Mouse (Mus musculus): ENCODE results near the gene Uba52. TPM values are rescaled to one million over a fixed set of nuclear protein-coding genes. Genes with fewer than 3 reads are reported as not detected.

Gene Uba52
- polyA plus RNA-seq (2016; fragmentation: Nextera tagmentation; extraction: Ambion mirVana) = 908 and 951 TPM in 2 replicates

DNA sequence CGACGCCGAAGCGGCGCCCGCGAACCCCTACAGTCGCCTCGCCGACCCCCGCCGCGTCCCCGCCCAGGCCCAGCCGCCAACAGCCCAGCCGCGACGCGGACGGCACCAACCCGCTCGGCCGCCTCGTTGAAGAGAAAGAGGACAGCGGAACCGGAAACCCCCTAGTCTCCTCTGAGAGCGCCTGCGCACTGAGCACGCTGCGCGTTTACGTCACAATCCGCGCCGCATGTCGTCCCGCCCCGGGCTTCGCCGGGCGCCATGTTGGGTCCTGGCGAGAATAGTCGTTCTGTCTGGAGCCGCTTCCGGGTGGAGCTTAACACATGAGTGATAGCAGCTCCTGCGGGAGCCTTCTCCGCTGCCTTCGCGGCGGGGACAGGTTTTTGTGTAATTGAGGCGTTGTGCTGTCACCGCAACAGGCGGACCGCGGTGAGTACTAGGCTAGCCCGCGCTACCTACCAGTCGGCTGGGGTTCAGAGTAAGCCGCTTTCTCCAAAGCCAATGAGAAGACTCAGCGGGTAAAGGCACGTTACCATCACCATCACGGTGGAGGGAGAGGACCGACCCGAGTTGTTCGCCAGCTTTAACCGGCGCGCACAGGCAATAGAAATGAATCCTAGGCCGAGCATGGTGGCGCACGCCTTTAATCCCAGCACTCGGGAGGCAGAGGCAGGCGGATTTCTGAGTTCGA lies at the start of gene Uba52:
Gene Uba52 (minus strand): TSS at position 574 of the 688 bp plus-strand sequence.
- 1% methylated on average over 74 of the region's 74 CpGs for WGBS
- Histone ChIP-seq H3K4me3 (peak within 1 kb of the TSS; percentile 94), H3K27ac (replicated peaks) (peak within 1 kb of the TSS; percentile 96), H3K27me3 (replicated peaks; ENCODE audit: low read depth, poor library complexity, severe bottlenecking) (no peaks in the 10 kb centered on the region), H3K9me3 (no peaks in the 10 kb centered on the region), H3K4me1 (peaks cover 45% of the 10 kb centered on the region), H3K36me3 (replicated peaks) (peaks cover 62% of the 10 kb centered on the region)
- DNase-seq (ENCODE audit: low spot score) = peak; percentile 98

DNA sequence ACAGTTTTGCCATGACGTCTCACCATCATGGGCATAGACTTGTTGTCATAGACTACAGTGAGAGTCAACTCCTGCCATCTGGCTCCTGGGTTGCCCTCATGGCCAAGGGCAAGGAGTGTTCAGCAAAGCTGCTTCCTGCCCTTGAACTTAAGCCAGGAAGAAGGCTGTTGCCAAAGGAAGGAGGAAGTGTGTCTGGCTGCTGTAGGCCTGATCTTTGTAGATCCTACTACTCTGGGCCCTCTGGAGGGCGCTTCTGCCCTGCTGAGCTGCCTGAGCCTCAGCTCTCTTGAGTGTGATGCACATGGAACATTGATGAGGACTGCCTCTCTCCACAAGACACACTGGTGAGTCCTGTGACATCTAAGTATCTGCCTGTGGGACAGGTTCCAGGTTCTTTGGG lies 49.5 kb upstream of the Uba52 start:
- Histone ChIP-seq H3K4me3 (no peak overlapping the region), H3K27me3 (replicated peaks; ENCODE audit: low read depth, poor library complexity, severe bottlenecking) (no peaks in the 10 kb centered on the region), H3K27ac (replicated peaks) (no peak overlapping the region), H3K9me3 (no peaks in the 10 kb centered on the region), H3K4me1 (peaks cover 21% of the 10 kb centered on the region), H3K36me3 (replicated peaks) (peaks cover 5% of the 10 kb centered on the region)
- no peak for DNase-seq (ENCODE audit: low spot score)
- WGBS = 85% methylated on average over 2 of the region's 2 CpGs

DNA sequence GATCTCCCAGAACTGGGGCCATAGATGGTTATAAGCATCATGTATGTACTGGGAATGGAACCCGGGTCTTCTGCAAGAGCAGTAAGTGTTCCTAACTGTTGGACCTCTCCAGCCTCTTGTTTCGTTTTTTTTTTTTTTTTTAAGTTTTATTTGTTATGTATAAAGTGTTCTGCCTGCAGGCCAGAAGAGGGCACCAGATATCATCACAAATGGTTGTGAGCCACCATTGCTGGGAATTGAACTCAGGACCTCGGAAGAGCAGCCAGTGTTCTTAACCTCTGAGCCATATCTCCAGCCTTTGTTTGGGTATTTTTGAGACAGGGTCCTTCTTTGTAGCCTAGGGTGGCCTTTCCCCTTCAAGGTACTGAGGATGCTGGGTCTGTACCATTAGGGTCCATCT lies 48.4 kb upstream of the Uba52 start:
- Histone ChIP-seq H3K36me3 (replicated peaks) (peaks cover 5% of the 10 kb centered on the region), H3K27me3 (replicated peaks; ENCODE audit: low read depth, poor library complexity, severe bottlenecking) (no peaks in the 10 kb centered on the region), H3K27ac (replicated peaks) (no peak overlapping the region), H3K4me3 (no peak overlapping the region), H3K4me1 (peaks cover 17% of the 10 kb centered on the region), H3K9me3 (no peaks in the 10 kb centered on the region)
- WGBS = 73% methylated on average over 3 of the region's 3 CpGs
- DNase-seq (ENCODE audit: low spot score) = no peak

GRCm38 (mm10) chr8:70558334-70558733 lies 47.7 kb upstream of the Uba52 start:
- peaks cover 17% of the 10 kb centered on the region for H3K4me1 ChIP-seq
- H3K9me3 ChIP-seq = no peaks in the 10 kb centered on the region
- WGBS = 76% methylated on average over 4 of the region's 4 CpGs
- H3K27ac ChIP-seq (replicated peaks) = no peak overlapping the region
- no peaks in the 10 kb centered on the region for H3K27me3 ChIP-seq (replicated peaks; ENCODE audit: low read depth, poor library complexity, severe bottlenecking)
- no peak overlapping the region for H3K4me3 ChIP-seq
- H3K36me3 ChIP-seq (replicated peaks) = peaks cover 5% of the 10 kb centered on the region
- no peak for DNase-seq (ENCODE audit: low spot score)

DNA sequence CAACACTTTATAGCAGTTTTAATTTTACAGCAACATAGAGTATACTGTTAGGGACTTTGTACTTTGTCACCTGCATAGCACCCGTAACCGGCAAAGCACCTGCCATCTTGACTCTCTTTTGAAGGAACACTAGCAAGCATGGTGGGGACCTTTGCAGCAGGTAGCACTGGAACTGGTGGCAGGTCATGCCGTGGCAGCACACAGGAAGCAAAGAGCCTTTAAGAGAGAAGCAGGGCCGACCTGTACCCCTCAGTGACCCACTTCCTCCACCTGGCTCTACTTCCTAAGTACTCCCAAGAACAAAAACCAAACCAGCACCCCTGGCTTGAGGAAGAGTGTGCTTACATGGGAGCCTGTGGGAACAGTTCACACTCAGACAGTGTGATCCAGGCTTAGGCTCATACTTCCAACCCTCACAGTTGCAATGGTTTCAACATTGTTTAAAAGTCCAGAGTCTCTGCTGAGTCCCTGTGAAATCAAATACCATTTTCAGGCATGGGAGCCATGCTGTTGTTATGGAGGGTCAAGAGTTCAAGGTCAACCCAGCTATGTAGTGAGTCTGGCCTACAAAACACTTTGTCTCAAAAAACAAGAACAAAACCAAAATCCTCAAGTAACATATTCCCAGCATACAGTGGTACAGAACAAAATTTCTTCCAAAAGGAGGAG lies 44.6 kb upstream of the Uba52 start:
- Histone ChIP-seq H3K27me3 (replicated peaks; ENCODE audit: low read depth, poor library complexity, severe bottlenecking) (no peaks in the 10 kb centered on the region), H3K27ac (replicated peaks) (no peak overlapping the region), H3K4me3 (no peak overlapping the region), H3K4me1 (peaks cover 17% of the 10 kb centered on the region; the same call in 1 of the 2 replicates), H3K36me3 (replicated peaks) (peaks cover 5% of the 10 kb centered on the region), H3K9me3 (no peaks in the 10 kb centered on the region)
- WGBS = 88% methylated on average over 4 of the region's 4 CpGs
- DNase-seq (ENCODE audit: low spot score) = no peak

DNA sequence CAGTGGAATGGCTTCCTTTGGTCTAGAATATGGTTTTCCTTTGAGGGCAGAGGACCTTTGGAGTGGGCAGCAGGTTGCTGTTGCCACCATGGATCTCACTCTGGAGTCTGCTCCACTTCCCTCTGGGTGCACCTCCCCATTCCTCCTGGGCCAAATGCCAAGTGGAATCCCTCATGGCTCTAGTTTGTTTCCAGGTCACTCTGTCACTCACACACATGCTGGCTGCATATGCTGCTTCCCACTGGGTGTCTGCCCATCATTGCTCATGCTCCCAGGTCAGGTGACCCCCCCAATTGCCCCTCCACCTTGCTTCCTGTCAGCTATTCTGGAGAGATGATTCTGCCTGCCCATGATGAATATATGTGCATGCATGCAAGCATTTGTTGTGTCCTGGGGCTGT lies 43.1 kb upstream of the Uba52 start:
- no peak for DNase-seq (ENCODE audit: low spot score)

DNA sequence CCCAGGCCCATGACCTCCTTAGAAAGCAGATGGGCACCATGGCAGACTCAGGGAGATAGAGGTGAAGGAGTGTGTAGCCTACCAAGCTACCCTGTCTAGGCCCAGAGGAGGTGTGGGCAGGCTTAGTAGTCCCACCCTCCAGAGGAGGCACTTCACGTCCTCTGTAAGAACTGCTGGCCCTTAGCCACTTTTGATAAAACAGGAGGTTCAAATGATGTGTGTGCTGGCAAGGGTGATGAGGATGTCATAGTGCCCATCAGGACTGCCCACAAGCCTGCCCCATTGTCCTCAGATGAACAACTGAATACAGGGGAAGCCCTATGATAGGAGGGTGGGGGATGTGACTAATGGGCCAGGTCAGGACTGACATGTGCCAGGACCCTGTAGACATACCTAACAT lies 42.2 kb upstream of the Uba52 start:
- DNase-seq (ENCODE audit: low spot score) = no peak

More for the DNA sequence above, 43.1 kb upstream of the Uba52 start:
- Histone ChIP-seq H3K4me1 (peaks cover 17% of the 10 kb centered on the region; the same call in 1 of the 2 replicates), H3K27ac (replicated peaks) (no peak overlapping the region), H3K4me3 (no peak overlapping the region), H3K36me3 (replicated peaks) (peaks cover 5% of the 10 kb centered on the region), H3K9me3 (no peaks in the 10 kb centered on the region), H3K27me3 (replicated peaks; ENCODE audit: low read depth, poor library complexity, severe bottlenecking) (no peaks in the 10 kb centered on the region)

DNA sequence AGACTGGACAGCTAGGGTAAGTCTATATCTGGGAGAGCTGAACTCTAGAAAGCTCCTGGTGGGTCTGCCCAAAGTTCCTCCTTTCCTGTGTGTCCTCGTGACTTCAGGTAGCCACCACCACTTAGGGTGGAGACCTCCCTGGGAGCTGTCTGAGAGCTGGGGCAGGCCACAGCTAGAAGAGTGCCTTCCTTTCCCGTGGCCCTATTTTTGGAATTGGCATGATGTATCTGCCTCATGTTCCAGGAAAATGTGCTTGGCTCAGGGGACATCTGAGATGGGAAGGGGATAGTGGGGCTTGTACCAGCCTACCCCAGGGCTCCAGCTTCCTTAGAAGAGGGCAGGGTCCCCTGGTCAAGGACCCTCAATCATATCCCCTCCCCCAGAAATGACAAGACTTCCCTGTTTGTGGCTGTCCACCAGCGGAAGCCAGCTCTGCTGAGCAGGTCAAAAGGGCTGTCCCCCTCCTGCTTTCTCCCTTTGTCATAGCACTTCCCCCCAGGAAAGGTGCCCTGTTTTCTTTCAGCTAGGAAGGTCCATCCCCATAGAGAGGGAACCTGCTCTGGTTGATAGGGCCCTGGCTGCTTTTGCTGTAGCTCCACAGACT lies 41.1 kb upstream of the Uba52 start:
- Histone ChIP-seq H3K4me1 (peaks cover 17% of the 10 kb centered on the region; the same call in 1 of the 2 replicates), H3K27me3 (replicated peaks; ENCODE audit: low read depth, poor library complexity, severe bottlenecking) (no peaks in the 10 kb centered on the region), H3K36me3 (replicated peaks) (peaks cover 5% of the 10 kb centered on the region), H3K27ac (replicated peaks) (no peak overlapping the region), H3K4me3 (no peak overlapping the region), H3K9me3 (no peaks in the 10 kb centered on the region)
- 63% methylated on average over 3 of the region's 3 CpGs for WGBS
- DNase-seq (ENCODE audit: low spot score) = no peak

More for the DNA sequence above, 42.2 kb upstream of the Uba52 start:
- Histone ChIP-seq H3K4me1 (peaks cover 17% of the 10 kb centered on the region; the same call in 1 of the 2 replicates), H3K4me3 (no peak overlapping the region), H3K36me3 (replicated peaks) (peaks cover 5% of the 10 kb centered on the region), H3K9me3 (no peaks in the 10 kb centered on the region), H3K27ac (replicated peaks) (no peak overlapping the region), H3K27me3 (replicated peaks; ENCODE audit: low read depth, poor library complexity, severe bottlenecking) (no peaks in the 10 kb centered on the region)
- 67% methylated on average over 1 of the region's 1 CpGs for WGBS

- Histone ChIP-seq H3K4me1 (peaks cover 12% of the 10 kb centered on the region; the same call in 1 of the 2 replicates), H3K4me3 (no peak overlapping the region)
- WGBS = 92% methylated on average over 10 of the region's 10 CpGs
Measured at GRCm38 (mm10) chr8:70549412-70550184, 39.0 kb upstream of the Uba52 start.

GRCm38 (mm10) chr8:70547762-70548161 lies 37.2 kb upstream of the Uba52 start:
- Histone ChIP-seq H3K4me3 (no peak overlapping the region), H3K36me3 (replicated peaks) (peaks cover 3% of the 10 kb centered on the region; the same call in 1 of the 2 replicates), H3K4me1 (peaks cover 18% of the 10 kb centered on the region), H3K27ac (replicated peaks) (no peak overlapping the region), H3K27me3 (replicated peaks; ENCODE audit: low read depth, poor library complexity, severe bottlenecking) (no peaks in the 10 kb centered on the region), H3K9me3 (no peaks in the 10 kb centered on the region)
- WGBS = 92% methylated on average over 6 of the region's 6 CpGs
- no peak for DNase-seq (ENCODE audit: low spot score)

More at GRCm38 (mm10) chr8:70549412-70550184, 39.0 kb upstream of the Uba52 start:
- no peaks in the 10 kb centered on the region for H3K9me3 ChIP-seq
- H3K27me3 ChIP-seq (replicated peaks; ENCODE audit: low read depth, poor library complexity, severe bottlenecking) = no peaks in the 10 kb centered on the region
- H3K27ac ChIP-seq (replicated peaks) = no peak overlapping the region
- peaks cover 3% of the 10 kb centered on the region; the same call in 1 of the 2 replicates for H3K36me3 ChIP-seq (replicated peaks)
- DNase-seq (ENCODE audit: low spot score) = no peak

GRCm38 (mm10) chr8:70546412-70546811 lies 35.8 kb upstream of the Uba52 start:
- Histone ChIP-seq H3K27me3 (replicated peaks; ENCODE audit: low read depth, poor library complexity, severe bottlenecking) (no peaks in the 10 kb centered on the region), H3K36me3 (replicated peaks) (peaks cover 3% of the 10 kb centered on the region; the same call in 1 of the 2 replicates), H3K4me1 (peaks cover 10% of the 10 kb centered on the region), H3K9me3 (no peaks in the 10 kb centered on the region), H3K27ac (replicated peaks) (no peak overlapping the region), H3K4me3 (no peak overlapping the region)
- no peak for DNase-seq (ENCODE audit: low spot score)
- 86% methylated on average over 4 of the region's 4 CpGs for WGBS

- Histone ChIP-seq H3K27ac (replicated peaks) (no peak overlapping the region), H3K36me3 (replicated peaks) (peaks cover 3% of the 10 kb centered on the region; the same call in 1 of the 2 replicates), H3K4me3 (no peak overlapping the region), H3K27me3 (replicated peaks; ENCODE audit: low read depth, poor library complexity, severe bottlenecking) (no peaks in the 10 kb centered on the region), H3K9me3 (no peaks in the 10 kb centered on the region), H3K4me1 (peaks cover 23% of the 10 kb centered on the region)
- DNase-seq (ENCODE audit: low spot score) = no peak
- WGBS = 65% methylated on average over 6 of the region's 6 CpGs
Measured at GRCm38 (mm10) chr8:70544200-70544687, 33.6 kb upstream of the Uba52 start.
